Mouse (Mus musculus) kidney, adult 2 months (tissue): ENCODE measurements around the gene Dock4.

ENCODE experiments used
- CTCF ChIP-seq: fragments of 200-500 bp; conservative IDR thresholded peaks from 2 replicates; pipeline ENCODE4 v1.5.1; 2011; ENCODE audit warnings: low read depth, mild to moderate bottlenecking, control low read depth, low read length, moderate library complexity, mixed read lengths; ENCODE audit not compliant: insufficient read depth, insufficient read length
- POLR2A ChIP-seq: fragments of 200-500 bp; IDR thresholded peaks from one replicate; pipeline ENCODE4 v1.6.1; 2011; ENCODE audit warnings: low read depth, low read length, control low read depth

GRCm38 (mm10) chr12:40796813-40797491, 351.2 kb downstream of the Dock4 start:
- TF ChIP-seq CTCF (no peak), POLR2A (no peak)
